Comparison of ENCODE assay signal across 8 mouse cellular contexts in the genomic region with DNA sequence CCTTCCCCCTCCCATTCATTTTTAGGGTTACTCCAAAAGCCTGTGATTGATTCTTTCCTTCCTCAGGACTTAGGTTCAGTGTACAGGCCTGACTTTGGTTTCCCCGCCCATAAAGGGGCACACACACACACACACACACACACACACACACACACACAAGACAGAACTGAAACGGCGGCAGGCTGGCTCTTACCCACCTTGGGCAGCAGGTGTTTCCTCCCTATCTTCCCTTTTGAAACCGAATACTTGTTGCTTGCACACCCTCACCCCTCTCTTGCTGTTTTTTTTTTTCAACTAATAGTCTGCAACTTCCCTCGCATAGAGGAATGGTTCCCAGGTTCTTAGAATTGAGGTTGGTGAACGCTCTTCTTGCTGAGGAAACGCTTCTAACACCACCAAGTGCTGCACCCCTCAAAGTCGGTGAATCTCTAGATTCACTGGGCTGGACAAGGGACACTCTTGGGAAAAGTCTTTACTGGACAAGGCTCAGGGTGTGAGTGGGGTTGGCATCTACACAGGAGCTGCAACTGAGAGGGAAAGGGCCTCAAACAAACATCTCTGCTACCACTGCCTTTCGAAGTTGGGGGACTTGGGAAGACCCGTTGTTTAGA. TPM values are rescaled to one million over a fixed set of nuclear protein-coding genes. Genes with fewer than 3 reads are reported as not detected.
DNase-seq lines count a peak whose midpoint lies in the region; ATAC-seq lines count a peak whose summit lies in the region.

No protein-coding gene starts in this region.

- H3K4me3 ChIP-seq in heart, embryonic 11.5 days (ENCODE audit: low read depth, low read length) = peak overlapping the region; percentile 76
- peak overlapping the region; percentile 80 for H3K4me3 ChIP-seq in erythroblast, embryonic 14.5 days (replicated peaks)

- peak; percentile 2; the same call in 1 of the 2 replicates for ATAC-seq in heart, embryonic 11.5 days (replicated peaks; ENCODE audit: insufficient number of reproducible peaks, low FRiP score, low TSS enrichment)

- H3K9me3 ChIP-seq in heart, embryonic 11.5 days (replicated peaks; ENCODE audit: control insufficient read depth, low read length) = no peaks in the 10 kb centered on the region
- H3K9me3 ChIP-seq in erythroblast, embryonic 14.5 days (ENCODE audit: control insufficient read depth, low read length) = no peaks in the 10 kb centered on the region

- peak overlapping the region; percentile 91 for H3K27ac ChIP-seq in heart, embryonic 11.5 days (ENCODE audit: low read depth, low read length)

- DNase-seq in heart, postnatal 14 days = no peak
- peak; percentile 62 for DNase-seq in kidney, adult 9 months
- DNase-seq in lung, postnatal 4 days = peak; percentile 43 to 55
- peak; percentile 92 for DNase-seq in splenic B cell, adult 2 months (ENCODE audit: low read depth, low spot score)
- DNase-seq in cerebellum, postnatal 14 days = no peak
- DNase-seq in right cerebral cortex, postnatal 10 days (ENCODE audit: low spot score in 2 of 2) = no peak

- H3K4me2 ChIP-seq in heart, embryonic 11.5 days = peak overlapping the region; percentile 85

- peaks cover 38% of the 10 kb centered on the region for H3K4me1 ChIP-seq in heart, embryonic 11.5 days (ENCODE audit: control insufficient read depth, insufficient read depth, low read length)
- H3K4me1 ChIP-seq in erythroblast, embryonic 14.5 days (ENCODE audit: control insufficient read depth) = peaks cover 98% of the 10 kb centered on the region

- no peaks in the 10 kb centered on the region for H3K27me3 ChIP-seq in heart, embryonic 11.5 days (ENCODE audit: control insufficient read depth, insufficient read depth, low read length)
- H3K27me3 ChIP-seq in erythroblast, embryonic 14.5 days (ENCODE audit: control insufficient read depth) = no peaks in the 10 kb centered on the region
- no peaks in the 10 kb centered on the region for H3K27me3 ChIP-seq in splenic B cell, adult 2 months (ENCODE audit: control insufficient read depth, insufficient read depth, low read length, poor library complexity, severe bottlenecking)

- H3K9ac ChIP-seq in heart, embryonic 11.5 days (ENCODE audit: low read depth, low read length) = peak overlapping the region; percentile 87

- 30% methylated on average over 10 of the region's 10 CpGs for WGBS in heart, embryonic 11.5 days (ENCODE audit: insufficient replicate concordance)

- peaks cover 9% of the 10 kb centered on the region; the same call in 1 of the 2 replicates for H3K36me3 ChIP-seq in heart, embryonic 11.5 days (ENCODE audit: control insufficient read depth, insufficient read depth, low read length)
- H3K36me3 ChIP-seq in erythroblast, embryonic 14.5 days (ENCODE audit: control insufficient read depth) = peaks cover 46% of the 10 kb centered on the region
- H3K36me3 ChIP-seq in splenic B cell, adult 2 months (ENCODE audit: control insufficient read depth, insufficient read depth, low read length, poor library complexity, severe bottlenecking) = peaks cover 8% of the 10 kb centered on the region

- intact Hi-C loops in heart, postnatal 14 days (cut with DNase I) = loop anchor here (2.0 to 5.0 kb wide), 2 partner anchors 47 to 143 kb away; partner anchors contain the start of gene Zfp62

RNA-seq across cellular contexts. Expression of gene Mgat1, which starts 5.9 kb away (rescaled TPM):
- 32.9 and 39.1 TPM in 2 replicates for polyA plus RNA-seq in heart, embryonic 11.5 days (2014; fragmentation: Nextera tagmentation; extraction: Ambion mirVana)
- 10 to 100 TPM; 59.3 to 68.4 TPM for total RNA-seq in heart, postnatal 14 days (2021)
- polyA plus RNA-seq in erythroblast, embryonic 14.5 days (2012) = 6.7 and 7.3 TPM in 2 replicates

RNA-seq across cellular contexts. Expression of gene Olfr1393, which starts 28.2 kb away (rescaled TPM):
- not detected in 2 replicates for polyA plus RNA-seq in heart, embryonic 11.5 days (2014; fragmentation: Nextera tagmentation; extraction: Ambion mirVana)
- under 1 TPM; 0.32 to 0.48 TPM for total RNA-seq in heart, postnatal 14 days (2021)
- polyA plus RNA-seq in erythroblast, embryonic 14.5 days (2012) = not detected in 2 replicates

RNA-seq across cellular contexts. Expression of gene Olfr1392, which starts 35.2 kb away (rescaled TPM):
- polyA plus RNA-seq in heart, embryonic 11.5 days (2014; fragmentation: Nextera tagmentation; extraction: Ambion mirVana) = not detected in 2 replicates
- not detected for total RNA-seq in heart, postnatal 14 days (2021)
- 0.01 TPM in 1 of 2 replicates, not detected in the other for polyA plus RNA-seq in erythroblast, embryonic 14.5 days (2012)

RNA-seq across cellular contexts. Expression of gene Zfp62, which starts 46.8 kb away (rescaled TPM):
- 33.9 and 36.8 TPM in 2 replicates for polyA plus RNA-seq in heart, embryonic 11.5 days (2014; fragmentation: Nextera tagmentation; extraction: Ambion mirVana)
- 10 to 100 TPM; 26.3 to 27.0 TPM for total RNA-seq in heart, postnatal 14 days (2021)
- 0.02 and 0.16 TPM in 2 replicates for polyA plus RNA-seq in erythroblast, embryonic 14.5 days (2012)

RNA-seq across cellular contexts. Expression of gene Olfr10, which starts 54.6 kb away (rescaled TPM):
- polyA plus RNA-seq in heart, embryonic 11.5 days (2014; fragmentation: Nextera tagmentation; extraction: Ambion mirVana) = not detected in 2 replicates
- not detected for total RNA-seq in heart, postnatal 14 days (2021)
- polyA plus RNA-seq in erythroblast, embryonic 14.5 days (2012) = not detected in 2 replicates

Comparison
In these comparisons a context has a peak if more than half of its experiments do, and no peak if none do; other contexts are left out.
1. DNase-seq: peak in kidney, adult 9 months (single experiment), lung, postnatal 4 days (2 of 2) and splenic B cell, adult 2 months (single experiment); none in heart, postnatal 14 days (0 of 2), cerebellum, postnatal 14 days (0 of 2) and right cerebral cortex, postnatal 10 days (0 of 2).